Mouse (Mus musculus): ENCODE measurements around the gene Npb. TPM values are rescaled to one million over a fixed set of nuclear protein-coding genes. Genes with fewer than 3 reads are reported as not detected.
A peak's percentile ranks its signal among the peaks of the same experiment; 100 is the strongest.

The Npb gene
- polyA plus RNA-seq, 1 experiment from 2014 or later = 19.5 TPM

- Histone ChIP-seq H3K27me3 (ENCODE audit: control insufficient read depth, insufficient read depth, low read length) (no peaks in the 10 kb centered on the region), H3K9ac (ENCODE audit: low read depth, low read length) (peak overlapping the region; percentile 77; the same call in 1 of the 2 replicates), H3K4me1 (ENCODE audit: control insufficient read depth, insufficient read depth, low read length) (peaks cover 11% of the 10 kb centered on the region), H3K4me3 (ENCODE audit: low read length) (peak overlapping the region; percentile 82), H3K9me3 (ENCODE audit: control insufficient read depth, low read length) (no peaks in the 10 kb centered on the region), H3K27ac (ENCODE audit: low read depth, low read length) (no peak overlapping the region), H3K4me2 (replicated peaks; ENCODE audit: low read depth, low read length) (peak overlapping the region; percentile 89), H3K36me3 (ENCODE audit: control insufficient read depth, insufficient read depth, low read length) (peaks cover 43% of the 10 kb centered on the region)
- ATAC-seq (ENCODE audit: low FRiP score, low TSS enrichment) = no peak
- WGBS = 49% methylated on average over 4 of the region's 4 CpGs
Observed at GRCm38 (mm10) chr11:120616617-120617294, 8.5 kb downstream of the Npb start.

- H3K36me3 ChIP-seq (ENCODE audit: control insufficient read depth, insufficient read depth, low read length) = peaks cover 49% of the 10 kb centered on the region
Observed at GRCm38 (mm10) chr11:120617519-120618112, 9.3 kb downstream of the Npb start, which contains the start of gene Pcyt2. Pcyt2 (minus strand) TSS chr11:120617936.

GRCm38 (mm10) chr11:120618619-120619535 is 10.6 kb downstream of the Npb start:
- Histone ChIP-seq H3K9me3 (ENCODE audit: control insufficient read depth, low read length) (no peaks in the 10 kb centered on the region), H3K27me3 (ENCODE audit: control insufficient read depth, insufficient read depth, low read length) (no peaks in the 10 kb centered on the region), H3K4me2 (replicated peaks; ENCODE audit: low read depth, low read length) (no peak overlapping the region), H3K9ac (ENCODE audit: low read depth, low read length) (no peak overlapping the region), H3K36me3 (ENCODE audit: control insufficient read depth, insufficient read depth, low read length) (peaks cover 49% of the 10 kb centered on the region), H3K4me1 (ENCODE audit: control insufficient read depth, insufficient read depth, low read length) (peaks cover 13% of the 10 kb centered on the region), H3K4me3 (ENCODE audit: low read length) (no peak overlapping the region), H3K27ac (ENCODE audit: low read depth, low read length) (no peak overlapping the region; the same call in 1 of the 2 replicates)
- ATAC-seq (ENCODE audit: low FRiP score, low TSS enrichment) = no peak
- 94% methylated on average over 25 of the region's 25 CpGs for WGBS

More at GRCm38 (mm10) chr11:120617519-120618112, 9.3 kb downstream of the Npb start, which contains the start of gene Pcyt2:
- peak within 1 kb of the TSS; percentile 89 for H3K4me2 ChIP-seq (replicated peaks; ENCODE audit: low read depth, low read length)
- no peaks in the 10 kb centered on the region for H3K9me3 ChIP-seq (ENCODE audit: control insufficient read depth, low read length)
- H3K4me1 ChIP-seq (ENCODE audit: control insufficient read depth, insufficient read depth, low read length) = peaks cover 11% of the 10 kb centered on the region
- H3K9ac ChIP-seq (ENCODE audit: low read depth, low read length) = peak within 1 kb of the TSS; percentile 77
- no peaks in the 10 kb centered on the region for H3K27me3 ChIP-seq (ENCODE audit: control insufficient read depth, insufficient read depth, low read length)
- WGBS = under 1% methylated on average over 56 of the region's 56 CpGs
- peak; percentile 95 for ATAC-seq (ENCODE audit: low FRiP score, low TSS enrichment)
- peak within 1 kb of the TSS; percentile 11; the same call in 1 of the 2 replicates for H3K27ac ChIP-seq (ENCODE audit: low read depth, low read length)
- peak within 1 kb of the TSS; percentile 82 for H3K4me3 ChIP-seq (ENCODE audit: low read length)

GRCm38 (mm10) chr11:120620195-120620594 is 11.9 kb downstream of the Npb start:
- WGBS = 92% methylated on average over 14 of the region's 14 CpGs
- Histone ChIP-seq H3K27me3 (ENCODE audit: control insufficient read depth, insufficient read depth, low read length) (no peaks in the 10 kb centered on the region), H3K4me2 (replicated peaks; ENCODE audit: low read depth, low read length) (no peak overlapping the region), H3K9me3 (ENCODE audit: control insufficient read depth, low read length) (no peaks in the 10 kb centered on the region), H3K9ac (ENCODE audit: low read depth, low read length) (no peak overlapping the region), H3K4me3 (ENCODE audit: low read length) (no peak overlapping the region), H3K36me3 (ENCODE audit: control insufficient read depth, insufficient read depth, low read length) (peaks cover 46% of the 10 kb centered on the region), H3K4me1 (ENCODE audit: control insufficient read depth, insufficient read depth, low read length) (peaks cover 18% of the 10 kb centered on the region), H3K27ac (ENCODE audit: low read depth, low read length) (no peak overlapping the region)
- ATAC-seq (ENCODE audit: low FRiP score, low TSS enrichment) = no peak

- Histone ChIP-seq H3K4me2 (replicated peaks; ENCODE audit: low read depth, low read length) (no peak overlapping the region), H3K4me3 (ENCODE audit: low read length) (no peak overlapping the region), H3K9ac (ENCODE audit: low read depth, low read length) (no peak overlapping the region), H3K27me3 (ENCODE audit: control insufficient read depth, insufficient read depth, low read length) (no peaks in the 10 kb centered on the region), H3K27ac (ENCODE audit: low read depth, low read length) (no peak overlapping the region), H3K36me3 (ENCODE audit: control insufficient read depth, insufficient read depth, low read length) (peaks cover 56% of the 10 kb centered on the region), H3K4me1 (ENCODE audit: control insufficient read depth, insufficient read depth, low read length) (peaks cover 11% of the 10 kb centered on the region), H3K9me3 (ENCODE audit: control insufficient read depth, low read length) (no peaks in the 10 kb centered on the region)
- ATAC-seq (ENCODE audit: low FRiP score, low TSS enrichment) = no peak
- WGBS = 93% methylated on average over 6 of the region's 6 CpGs
Observed at GRCm38 (mm10) chr11:120622805-120623204, 14.5 kb downstream of the Npb start.

GRCm38 (mm10) chr11:120623961-120624679 is 15.8 kb downstream of the Npb start:
- ATAC-seq (ENCODE audit: low FRiP score, low TSS enrichment) = peak; percentile 73
- Histone ChIP-seq H3K36me3 (ENCODE audit: control insufficient read depth, insufficient read depth, low read length) (peaks cover 56% of the 10 kb centered on the region), H3K9ac (ENCODE audit: low read depth, low read length) (peak overlapping the region; percentile 79), H3K27ac (ENCODE audit: low read depth, low read length) (peak overlapping the region; percentile 73; the same call in 1 of the 2 replicates), H3K4me1 (ENCODE audit: control insufficient read depth, insufficient read depth, low read length) (peaks cover 11% of the 10 kb centered on the region), H3K4me3 (ENCODE audit: low read length) (peak overlapping the region; percentile 97), H3K4me2 (replicated peaks; ENCODE audit: low read depth, low read length) (peak overlapping the region; percentile 94), H3K27me3 (ENCODE audit: control insufficient read depth, insufficient read depth, low read length) (no peaks in the 10 kb centered on the region), H3K9me3 (ENCODE audit: control insufficient read depth, low read length) (no peaks in the 10 kb centered on the region)
- WGBS = 13% methylated on average over 30 of the region's 30 CpGs

- peak overlapping the region; percentile 97 for H3K4me3 ChIP-seq (ENCODE audit: low read length)
- WGBS = under 1% methylated on average over 47 of the region's 53 CpGs
- peak overlapping the region; percentile 94 for H3K4me2 ChIP-seq (replicated peaks; ENCODE audit: low read depth, low read length)
- peaks cover 14% of the 10 kb centered on the region for H3K4me1 ChIP-seq (ENCODE audit: control insufficient read depth, insufficient read depth, low read length)
- ATAC-seq (ENCODE audit: low FRiP score, low TSS enrichment) = peak; percentile 73
- peaks cover 60% of the 10 kb centered on the region for H3K36me3 ChIP-seq (ENCODE audit: control insufficient read depth, insufficient read depth, low read length)
- peak overlapping the region; percentile 79 for H3K9ac ChIP-seq (ENCODE audit: low read depth, low read length)
- H3K27ac ChIP-seq (ENCODE audit: low read depth, low read length) = peak overlapping the region; percentile 73; the same call in 1 of the 2 replicates
- H3K9me3 ChIP-seq (ENCODE audit: control insufficient read depth, low read length) = no peaks in the 10 kb centered on the region
- no peaks in the 10 kb centered on the region for H3K27me3 ChIP-seq (ENCODE audit: control insufficient read depth, insufficient read depth, low read length)
Observed at GRCm38 (mm10) chr11:120624680-120625111, 16.4 kb downstream of the Npb start.

- H3K9me3 ChIP-seq (ENCODE audit: control insufficient read depth, low read length) = no peaks in the 10 kb centered on the region
Observed at GRCm38 (mm10) chr11:120625152-120625775, 17.0 kb downstream of the Npb start, which contains the start of gene Sirt7. Sirt7 (minus strand) TSS chr11:120625240.

More at GRCm38 (mm10) chr11:120625152-120625775, 17.0 kb downstream of the Npb start, which contains the start of gene Sirt7:
- H3K4me3 ChIP-seq (ENCODE audit: low read length) = peak within 1 kb of the TSS; percentile 97
- H3K36me3 ChIP-seq (ENCODE audit: control insufficient read depth, insufficient read depth, low read length) = peaks cover 54% of the 10 kb centered on the region
- H3K4me1 ChIP-seq (ENCODE audit: control insufficient read depth, insufficient read depth, low read length) = peaks cover 20% of the 10 kb centered on the region
- H3K27me3 ChIP-seq (ENCODE audit: control insufficient read depth, insufficient read depth, low read length) = no peaks in the 10 kb centered on the region
- 14% methylated on average over 5 of the region's 5 CpGs for WGBS
- peak within 1 kb of the TSS; percentile 79 for H3K9ac ChIP-seq (ENCODE audit: low read depth, low read length)
- peak within 1 kb of the TSS; percentile 94 for H3K4me2 ChIP-seq (replicated peaks; ENCODE audit: low read depth, low read length)
- H3K27ac ChIP-seq (ENCODE audit: low read depth, low read length) = peak within 1 kb of the TSS; percentile 73; the same call in 1 of the 2 replicates
- peak; percentile 22; the same call in 1 of the 2 replicates for ATAC-seq (ENCODE audit: low FRiP score, low TSS enrichment)

Data from kidney, embryonic 14.5 days (tissue).